Mouse (Mus musculus) stomach, embryonic 16.5 days (tissue): ENCODE data around the gene Mrps7. TPM values are rescaled to one million over a fixed set of nuclear protein-coding genes. Genes with fewer than 3 reads are reported as not detected.
"Not testable (repeated sequence)": the region's sequence is repeated elsewhere in the genome, so short reads cannot be mapped to it uniquely, and the experiment has no call there.

Source experiments
- ATAC-seq: fragments of 200-750 bp; cut with Nextera tagmentation; 2 replicates; pipeline ENCODE4 v1.8.0; 2017; ENCODE audit warnings: moderate number of reproducible peaks, moderate TSS enrichment; ENCODE audit not compliant: insufficient read depth, low FRiP score
- H3K27ac ChIP-seq: fragments of 300-500 bp; sonication (generic); 2 replicates; pipeline ENCODE4 v1.5.1; 2014; ENCODE audit warnings: low read length
- H3K27me3 ChIP-seq: fragments of 300-500 bp; sonication (generic); 2 replicates; pipeline ENCODE4 v1.6.1; 2014; ENCODE audit warnings: low read length, control low read depth, mixed read lengths; ENCODE audit not compliant: control insufficient read depth, insufficient read depth
- H3K36me3 ChIP-seq: fragments of 300-500 bp; sonication (generic); 2 replicates; pipeline ENCODE4 v1.6.1; 2014; ENCODE audit warnings: low read length; ENCODE audit not compliant: control insufficient read depth, insufficient read depth
- H3K4me1 ChIP-seq: fragments of 300-500 bp; sonication (generic); 2 replicates; pipeline ENCODE4 v1.6.1; 2014; ENCODE audit warnings: low read length, control low read depth, mixed read lengths; ENCODE audit not compliant: control insufficient read depth, insufficient read depth
- H3K4me2 ChIP-seq: fragments of 300-500 bp; sonication (generic); 2 replicates; pipeline ENCODE4 v1.6.1; 2014; ENCODE audit warnings: low read depth, low read length, mixed read lengths
- H3K4me3 ChIP-seq: fragments of 300-500 bp; sonication (generic); replicated peaks from 2 replicates; pipeline ENCODE4 v1.5.1; 2014; ENCODE audit warnings: mild to moderate bottlenecking, low read length
- H3K9ac ChIP-seq: fragments of 300-500 bp; sonication (generic); 2 replicates; pipeline ENCODE4 v1.6.1; 2014; ENCODE audit warnings: low read length
- H3K9me3 ChIP-seq: fragments of 300-500 bp; sonication (generic); replicated peaks from 2 replicates; pipeline ENCODE4 v1.6.1; 2016; ENCODE audit warnings: low read length, control low read depth; ENCODE audit not compliant: control insufficient read depth
- WGBS: fragments of 180-500 bp; shearing (Covaris S2); extraction: QIAGEN DNeasy Blood & Tissue Kit; methylation state at CpG from one replicate; pipeline ENCODE4 v1.1.7; 2014; 5-methylcytosine and 5-hydroxymethylcytosine counted together
- polyA plus RNA-seq: library from polyadenylated mRNA; unstranded; fragments of >200 nt; fragmentation: Nextera tagmentation; extraction: Ambion mirVana; gene quantifications from 2 replicates; pipeline ENCODE4 v1.2.1, GENCODE M21; 2015

Mrps7 gene
- polyA plus RNA-seq, 1 experiment from 2014 or later = 91.1 TPM

- 60% methylated on average over 5 of the region's 5 CpGs for WGBS
- H3K4me3 ChIP-seq = no peak overlapping the region
- no peak overlapping the region for H3K4me2 ChIP-seq
- H3K9ac ChIP-seq = peak overlapping the region; percentile 19; the same call in 1 of the 2 replicates
- no peaks in the 10 kb centered on the region for H3K27me3 ChIP-seq
- no peaks in the 10 kb centered on the region for H3K9me3 ChIP-seq
- no peaks in the 10 kb centered on the region for H3K4me1 ChIP-seq
- H3K27ac ChIP-seq = no peak overlapping the region
- ATAC-seq = no peak
- no peaks in the 10 kb centered on the region for H3K36me3 ChIP-seq
Observed at GRCm38 (mm10) chr11:115638498-115639409, 35.0 kb downstream of the Mrps7 start.

- H3K27me3 ChIP-seq = no peaks in the 10 kb centered on the region
- H3K4me3 ChIP-seq = no peak overlapping the region
- H3K36me3 ChIP-seq = no peaks in the 10 kb centered on the region
- H3K4me1 ChIP-seq = no peaks in the 10 kb centered on the region
- no peaks in the 10 kb centered on the region for H3K9me3 ChIP-seq
- 73% methylated on average over 4 of the region's 4 CpGs for WGBS
- no peak overlapping the region for H3K27ac ChIP-seq
- no peak overlapping the region for H3K4me2 ChIP-seq
- peak overlapping the region; percentile 19; the same call in 1 of the 2 replicates for H3K9ac ChIP-seq
- no peak for ATAC-seq
Observed at GRCm38 (mm10) chr11:115639540-115639939, 35.8 kb downstream of the Mrps7 start.

- Histone ChIP-seq H3K4me3 (no peak overlapping the region), H3K27me3 (no peaks in the 10 kb centered on the region), H3K27ac (no peak overlapping the region), H3K9ac (no peak overlapping the region), H3K9me3 (no peaks in the 10 kb centered on the region), H3K4me1 (no peaks in the 10 kb centered on the region), H3K36me3 (no peaks in the 10 kb centered on the region), H3K4me2 (no peak overlapping the region)
- 80% methylated on average over 3 of the region's 4 CpGs for WGBS
- no peak for ATAC-seq
Observed at GRCm38 (mm10) chr11:115640311-115640828, 36.6 kb downstream of the Mrps7 start.

- WGBS = 45% methylated on average over 14 of the region's 14 CpGs
- H3K36me3 ChIP-seq = no peaks in the 10 kb centered on the region
- H3K9ac ChIP-seq = no peak overlapping the region
- no peaks in the 10 kb centered on the region for H3K4me1 ChIP-seq
- H3K4me3 ChIP-seq = no peak overlapping the region
- H3K27ac ChIP-seq = no peak overlapping the region
- no peaks in the 10 kb centered on the region for H3K9me3 ChIP-seq
- no peak overlapping the region for H3K4me2 ChIP-seq
- H3K27me3 ChIP-seq = no peaks in the 10 kb centered on the region
- no peak for ATAC-seq
Observed at GRCm38 (mm10) chr11:115640978-115641663, 37.4 kb downstream of the Mrps7 start.

- no peaks in the 10 kb centered on the region for H3K27me3 ChIP-seq
- H3K9ac ChIP-seq = no peak overlapping the region
- H3K4me2 ChIP-seq = no peak overlapping the region
- H3K4me3 ChIP-seq = no peak overlapping the region
- no peaks in the 10 kb centered on the region for H3K9me3 ChIP-seq
- no peaks in the 10 kb centered on the region for H3K36me3 ChIP-seq
- WGBS = 88% methylated on average over 4 of the region's 4 CpGs
- ATAC-seq = no peak
- no peaks in the 10 kb centered on the region for H3K4me1 ChIP-seq
- no peak overlapping the region for H3K27ac ChIP-seq
Observed at GRCm38 (mm10) chr11:115641664-115642036, 37.9 kb downstream of the Mrps7 start.

- 94% methylated on average over 2 of the region's 2 CpGs for WGBS
- H3K4me1 ChIP-seq = no peaks in the 10 kb centered on the region
- H3K4me3 ChIP-seq = no peak overlapping the region
- no peak overlapping the region for H3K4me2 ChIP-seq
- H3K9ac ChIP-seq = no peak overlapping the region
- H3K36me3 ChIP-seq = no peaks in the 10 kb centered on the region
- no peak overlapping the region for H3K27ac ChIP-seq
- no peak for ATAC-seq
- H3K9me3 ChIP-seq = no peaks in the 10 kb centered on the region
- H3K27me3 ChIP-seq = no peaks in the 10 kb centered on the region
Observed at GRCm38 (mm10) chr11:115642705-115643104, 39.0 kb downstream of the Mrps7 start.

- no peak overlapping the region for H3K4me3 ChIP-seq
- no peaks in the 10 kb centered on the region for H3K27me3 ChIP-seq
- H3K4me2 ChIP-seq = no peak overlapping the region
- H3K27ac ChIP-seq = no peak overlapping the region
- H3K4me1 ChIP-seq = no peaks in the 10 kb centered on the region
- 66% methylated on average over 10 of the region's 10 CpGs for WGBS
- no peak for ATAC-seq
- no peaks in the 10 kb centered on the region for H3K36me3 ChIP-seq
- H3K9me3 ChIP-seq = no peaks in the 10 kb centered on the region
- H3K9ac ChIP-seq = no peak overlapping the region
Observed at GRCm38 (mm10) chr11:115643265-115643664, 39.5 kb downstream of the Mrps7 start.

- Histone ChIP-seq H3K27me3 (no peaks in the 10 kb centered on the region), H3K36me3 (no peaks in the 10 kb centered on the region)
- WGBS = 84% methylated on average over 13 of the region's 13 CpGs
Observed at GRCm38 (mm10) chr11:115644308-115644707, 40.6 kb downstream of the Mrps7 start.

GRCm38 (mm10) chr11:115645498-115645897 lies 41.8 kb downstream of the Mrps7 start:
- not testable (repeated sequence) for H3K27ac ChIP-seq, H3K9me3 ChIP-seq, H3K4me1 ChIP-seq, H3K4me3 ChIP-seq, H3K36me3 ChIP-seq, H3K27me3 ChIP-seq, H3K4me2 ChIP-seq, H3K9ac ChIP-seq, ATAC-seq
- WGBS = 64% methylated on average over 14 of the region's 14 CpGs

More at GRCm38 (mm10) chr11:115644308-115644707, 40.6 kb downstream of the Mrps7 start:
- H3K4me1 ChIP-seq = no peaks in the 10 kb centered on the region
- H3K4me2 ChIP-seq = no peak overlapping the region
- H3K9ac ChIP-seq = no peak overlapping the region
- no peak overlapping the region for H3K27ac ChIP-seq
- no peak overlapping the region for H3K4me3 ChIP-seq
- H3K9me3 ChIP-seq = no peaks in the 10 kb centered on the region
- ATAC-seq = no peak
